Mouse (Mus musculus): ENCODE measurements around the gene Hsd17b13.

Gene Hsd17b13

DNA sequence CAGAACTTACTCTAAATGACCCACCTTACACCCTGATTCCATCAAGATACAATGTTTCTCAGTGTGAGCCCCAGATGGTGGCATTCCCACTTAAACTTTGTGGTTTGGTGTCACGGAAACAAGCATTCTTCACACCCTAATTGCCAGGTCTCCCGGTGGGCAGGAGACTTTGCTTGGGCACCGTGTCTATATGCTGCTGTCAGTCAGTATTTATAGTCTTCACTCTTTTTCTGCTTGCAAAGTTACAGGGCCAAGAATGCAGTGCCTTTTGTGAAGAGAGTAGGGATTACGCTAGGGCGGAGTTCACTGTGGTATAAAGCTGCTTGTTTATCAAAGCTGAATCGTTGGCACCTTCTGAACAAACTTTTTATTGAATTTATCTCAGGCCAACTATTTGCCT is 34.0 kb downstream of the Hsd17b13 start:
- TF ChIP-seq GATA4 (IDR thresholded peaks at IDR 0.05; ENCODE audit: insufficient replicate concordance, low read length): no peak

DNA sequence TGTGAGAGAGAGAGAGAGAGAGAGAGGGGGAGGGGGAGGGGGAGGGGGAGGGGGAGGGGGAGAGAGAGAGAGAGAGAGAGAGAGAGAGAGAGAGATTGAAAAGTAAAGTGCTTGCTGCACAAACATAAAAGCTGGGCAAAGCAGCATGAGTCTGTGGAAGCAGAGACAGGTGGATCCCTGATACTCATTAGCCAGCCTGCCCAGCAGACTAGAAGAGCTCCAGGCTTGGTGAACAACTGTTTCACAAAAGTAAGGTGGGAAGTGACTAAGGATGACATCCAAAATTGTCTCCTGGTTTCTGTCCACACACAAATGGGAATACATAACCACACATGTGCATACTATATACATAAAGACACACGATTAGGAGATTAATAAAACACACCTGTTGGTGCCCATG is 37.4 kb downstream of the Hsd17b13 start:
- no peak for TF ChIP-seq GATA4 (IDR thresholded peaks at IDR 0.05; ENCODE audit: insufficient replicate concordance, low read length)

DNA sequence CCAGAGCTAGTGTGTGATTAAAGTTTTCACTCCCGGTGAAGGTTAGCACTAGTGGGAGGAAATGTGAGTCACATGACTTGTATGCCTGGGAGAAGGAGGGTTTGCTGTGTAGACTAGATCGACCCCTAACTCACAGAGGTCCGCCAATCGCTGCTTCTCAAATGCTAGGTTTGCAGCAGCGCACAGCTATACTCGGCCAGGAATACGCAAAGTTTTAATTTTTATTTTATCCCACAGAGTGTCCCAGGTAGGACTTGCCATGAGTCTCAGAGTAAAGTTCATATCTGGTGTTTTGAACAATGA is 37.9 kb downstream of the Hsd17b13 start:
- no peak for TF ChIP-seq GATA4 (IDR thresholded peaks at IDR 0.05; ENCODE audit: insufficient replicate concordance, low read length)

DNA sequence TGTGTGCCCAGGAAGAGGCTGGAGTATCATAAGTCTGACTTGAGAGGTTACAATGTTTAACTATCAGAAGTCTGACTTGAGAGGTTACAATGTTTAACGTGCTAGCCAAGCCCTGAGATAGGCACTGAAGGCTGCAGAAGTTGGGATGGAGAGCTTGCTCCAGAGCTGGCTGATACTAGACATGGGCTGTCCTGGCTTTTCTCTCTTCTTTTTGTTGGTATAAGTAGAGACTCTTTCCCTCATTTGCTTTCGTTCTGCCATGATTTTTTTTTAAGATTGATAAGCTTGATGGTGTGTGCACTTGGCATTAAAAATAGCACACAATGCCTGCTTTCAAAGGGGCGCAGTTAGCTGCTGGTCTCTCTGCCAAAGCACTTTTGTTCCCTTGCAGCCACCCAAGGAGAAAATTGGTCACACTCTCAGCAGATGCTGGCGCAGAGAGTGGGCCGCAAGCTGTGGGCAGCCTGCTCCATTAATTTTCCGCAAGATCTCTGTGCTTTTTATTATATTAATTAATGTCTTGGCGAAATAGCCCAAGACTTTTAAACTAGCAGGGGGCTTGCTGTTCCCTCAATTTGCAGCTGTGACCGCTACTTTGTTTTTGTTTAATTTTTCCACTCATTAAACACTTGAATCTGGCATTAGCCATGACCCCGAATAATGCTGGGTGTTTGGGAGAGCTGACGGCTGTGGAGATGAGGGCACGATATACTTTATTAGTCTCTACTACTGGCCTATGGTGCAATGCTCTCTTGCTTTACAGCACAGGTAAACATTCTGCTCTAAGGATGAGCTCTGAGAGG is 38.5 kb downstream of the Hsd17b13 start:
- TF ChIP-seq GATA4 (IDR thresholded peaks at IDR 0.05; ENCODE audit: insufficient replicate concordance, low read length): no peak

DNA sequence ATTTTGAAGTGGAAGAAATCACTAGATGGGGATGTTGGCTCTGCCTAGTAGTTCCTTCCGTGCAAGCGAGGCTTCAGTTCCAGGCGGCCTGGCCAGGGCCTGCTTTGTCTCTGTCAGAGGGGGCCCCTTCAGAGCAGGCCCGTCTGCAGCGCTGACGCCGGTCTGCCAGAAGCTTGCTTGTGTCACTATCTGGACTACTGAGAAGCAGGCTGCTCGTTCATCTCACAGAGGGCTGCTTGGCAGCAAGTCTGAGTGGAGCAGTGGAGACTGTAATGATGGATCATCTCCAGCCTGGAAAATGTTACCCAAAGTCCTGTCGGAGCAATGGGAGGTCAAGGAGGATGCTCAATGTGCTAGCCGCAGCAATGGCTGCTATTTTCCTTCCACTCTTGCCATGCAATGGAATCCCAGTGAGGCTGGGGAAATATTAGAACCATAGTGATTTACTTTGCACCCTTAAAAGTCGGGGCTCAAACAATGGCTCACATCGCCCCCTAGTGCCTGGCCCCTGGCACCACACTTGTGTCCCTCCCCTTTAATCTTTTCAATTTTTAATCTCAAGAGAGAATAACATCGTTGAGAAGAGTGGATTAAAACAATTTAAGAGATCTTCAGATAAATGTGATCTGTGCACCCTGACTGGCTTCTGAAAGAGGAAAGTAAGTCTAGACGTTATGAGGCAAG is 40.2 kb downstream of the Hsd17b13 start:
- TF ChIP-seq GATA4 (IDR thresholded peaks at IDR 0.05; ENCODE audit: insufficient replicate concordance, low read length): no peak

DNA sequence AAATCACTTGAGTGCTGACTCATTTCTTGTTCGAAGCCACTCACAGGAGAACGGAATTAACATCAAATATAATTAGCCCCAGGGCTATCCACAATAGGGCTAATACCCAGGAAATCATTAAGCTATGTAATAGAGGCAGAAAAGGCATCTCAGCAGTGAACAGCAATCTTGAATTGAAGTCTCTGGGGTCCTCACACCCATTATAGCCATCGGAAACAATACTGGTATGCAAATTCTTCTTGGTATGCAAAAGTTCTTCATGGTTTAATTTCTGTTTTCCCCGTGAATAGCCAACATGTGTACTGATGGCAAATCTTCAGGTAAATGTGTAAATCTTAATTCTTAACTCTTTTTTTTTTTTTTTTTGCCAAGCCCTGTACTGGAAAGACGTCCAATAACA is 46.7 kb downstream of the Hsd17b13 start:
- no peak for TF ChIP-seq GATA4 (IDR thresholded peaks at IDR 0.05; ENCODE audit: insufficient replicate concordance, low read length)

DNA sequence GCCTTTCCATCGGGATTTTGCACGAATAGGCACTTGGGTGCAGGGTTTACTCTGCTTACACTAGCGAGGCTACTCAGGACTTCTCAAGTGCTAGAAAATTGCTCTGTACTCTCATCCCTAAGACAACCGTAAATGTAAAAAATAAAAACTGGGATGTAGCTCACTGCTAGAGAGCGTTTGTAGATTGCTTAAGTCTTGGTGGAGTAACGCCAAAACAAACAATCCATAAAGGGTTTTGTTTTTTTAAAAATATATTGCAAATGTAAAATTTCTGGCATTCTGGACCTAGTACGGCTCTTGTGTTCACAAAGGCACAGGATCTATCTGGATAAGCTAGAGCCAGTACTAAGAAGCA is 49.0 kb downstream of the Hsd17b13 start:
- no peak for TF ChIP-seq GATA4 (IDR thresholded peaks at IDR 0.05; ENCODE audit: insufficient replicate concordance, low read length)

DNA sequence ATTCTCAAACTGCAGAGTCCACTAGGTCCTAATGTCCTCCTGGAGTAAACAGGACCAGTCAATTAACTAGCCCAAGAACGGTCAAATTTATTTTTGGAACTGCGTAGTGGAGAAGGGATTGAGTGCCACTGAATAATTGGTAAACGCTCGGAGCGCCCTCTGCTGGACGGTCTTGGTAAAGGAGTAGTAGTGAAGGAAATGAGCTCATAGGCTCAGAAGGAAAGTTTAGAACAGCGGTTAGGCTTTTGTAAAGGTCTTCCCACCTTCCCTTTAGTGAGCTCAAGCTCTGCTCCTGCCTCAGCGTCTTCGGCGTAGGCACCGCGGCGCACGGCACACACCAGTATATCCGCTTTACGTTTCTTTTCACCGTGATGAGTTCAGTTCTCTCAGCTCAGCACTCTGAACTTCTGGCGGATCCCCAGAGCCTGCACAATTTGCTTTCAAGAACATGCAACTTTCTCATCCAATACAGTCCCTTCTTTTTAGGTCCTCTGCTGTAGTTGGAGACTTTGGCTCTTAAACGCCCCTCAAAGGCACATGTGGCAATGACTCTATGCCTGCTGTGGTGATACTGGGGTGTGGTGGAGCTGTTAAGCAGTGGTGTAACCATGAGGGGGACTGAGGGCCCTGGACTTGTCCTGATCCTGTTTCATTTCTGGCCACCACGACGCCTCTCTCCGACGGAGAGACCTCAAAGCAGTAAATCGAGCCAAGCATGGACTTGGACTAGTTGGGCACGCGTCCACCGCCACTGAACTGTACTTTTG is 49.6 kb downstream of the Hsd17b13 start:
- no peak for TF ChIP-seq GATA4 (IDR thresholded peaks at IDR 0.05; ENCODE audit: insufficient replicate concordance, low read length)

DNA sequence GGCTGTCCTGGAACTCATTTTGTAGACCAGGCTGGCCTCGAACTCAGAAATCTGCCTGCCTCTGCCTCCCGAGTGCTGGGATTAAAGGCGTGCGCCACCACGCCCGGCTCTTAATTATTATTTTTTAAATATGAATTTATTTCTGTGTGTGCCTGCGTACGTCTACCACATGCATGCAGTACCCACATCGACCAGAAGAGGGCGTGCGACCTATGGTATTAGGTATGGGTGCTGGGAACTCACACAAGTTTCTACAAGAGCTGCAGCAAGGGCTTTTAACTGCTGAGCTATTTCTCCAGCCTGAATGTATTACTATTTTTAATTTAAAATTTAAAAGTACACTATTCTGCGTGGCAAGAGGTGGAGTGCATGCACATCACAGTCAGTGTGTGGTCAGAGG is 50.8 kb downstream of the Hsd17b13 start:
- no peak for TF ChIP-seq GATA4 (IDR thresholded peaks at IDR 0.05; ENCODE audit: insufficient replicate concordance, low read length)

DNA sequence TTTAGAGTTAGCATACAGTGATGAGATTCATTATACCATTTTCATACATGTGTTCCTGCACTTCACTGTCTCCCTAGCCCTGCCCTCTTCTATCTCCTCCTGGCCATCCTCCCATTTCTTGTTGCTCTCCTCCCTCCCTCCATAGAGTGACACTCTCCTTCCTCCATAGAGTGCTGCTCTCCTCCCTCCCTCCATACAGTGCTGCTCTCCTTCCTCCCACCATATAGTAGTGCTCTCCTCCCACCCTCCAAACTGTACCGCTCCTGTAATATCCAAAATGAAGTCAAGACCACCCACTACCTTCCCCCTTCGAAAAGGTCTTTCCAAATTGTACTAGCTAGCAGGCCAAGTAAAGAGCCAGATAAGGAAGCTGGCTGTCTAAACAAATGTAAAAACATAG is 53.5 kb downstream of the Hsd17b13 start:
- no peak for TF ChIP-seq GATA4 (IDR thresholded peaks at IDR 0.05; ENCODE audit: insufficient replicate concordance, low read length)

DNA sequence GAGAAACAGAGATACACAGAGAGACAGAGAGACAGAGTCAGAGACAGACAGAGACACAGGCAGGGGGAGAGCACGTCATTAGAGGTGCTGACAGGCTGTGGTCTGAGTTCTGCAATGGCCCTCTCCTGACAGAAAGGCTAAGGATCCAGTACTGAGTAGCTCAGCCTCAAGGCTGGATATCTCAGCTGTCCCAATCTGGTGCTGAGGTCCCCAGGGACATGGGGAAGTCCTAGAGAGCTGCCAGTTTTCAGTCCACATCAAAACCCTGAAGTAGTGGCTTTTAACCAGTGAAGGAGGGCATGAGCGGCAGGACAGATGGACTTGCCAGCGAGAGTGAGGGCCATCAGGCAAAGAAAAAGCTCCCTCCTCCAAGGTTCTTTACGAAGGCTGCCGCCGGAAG is 54.1 kb downstream of the Hsd17b13 start:
- no peak for TF ChIP-seq GATA4 (IDR thresholded peaks at IDR 0.05; ENCODE audit: insufficient replicate concordance, low read length)

DNA sequence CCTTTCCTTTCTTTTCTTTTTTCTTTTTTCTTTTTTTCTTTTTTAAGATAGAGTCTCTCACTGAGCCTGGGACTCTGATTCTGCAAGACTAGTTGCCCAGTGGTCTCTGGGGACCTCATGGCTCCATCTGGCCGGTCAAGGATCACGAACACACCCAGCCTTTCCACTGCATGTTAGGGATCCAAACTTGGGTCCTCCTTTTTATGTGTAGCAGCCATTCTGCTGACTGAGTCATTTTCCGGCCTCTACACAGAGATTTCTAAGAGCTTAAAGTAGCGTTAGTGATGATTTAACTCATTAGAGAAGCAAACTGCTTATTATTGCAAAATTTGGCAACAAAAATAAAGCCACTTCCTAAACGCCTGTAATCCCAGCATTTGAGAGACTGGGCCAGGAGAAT is 54.8 kb downstream of the Hsd17b13 start:
- TF ChIP-seq GATA4 (IDR thresholded peaks at IDR 0.05; ENCODE audit: insufficient replicate concordance, low read length): no peak

DNA sequence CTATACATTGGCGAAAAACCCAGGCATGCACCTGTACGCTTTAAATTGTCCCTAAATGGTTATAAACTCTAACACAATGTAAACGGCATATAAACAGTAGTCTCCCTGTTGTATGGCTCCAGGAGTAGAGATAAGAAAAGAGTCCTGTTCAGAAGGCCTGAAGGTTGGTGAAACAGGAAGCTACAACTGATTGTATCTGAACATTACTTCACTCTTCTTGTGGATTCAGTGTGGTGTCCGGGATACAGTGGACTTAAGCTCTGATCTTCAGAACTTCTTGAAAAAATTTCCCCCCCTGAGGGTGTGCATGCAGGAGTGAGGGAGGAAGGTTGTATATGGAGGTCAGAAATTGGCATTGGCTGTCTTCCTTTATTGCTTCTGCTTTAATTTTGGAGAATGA is 57.7 kb downstream of the Hsd17b13 start:
- no peak for TF ChIP-seq GATA4 (IDR thresholded peaks at IDR 0.05; ENCODE audit: insufficient replicate concordance, low read length)

DNA sequence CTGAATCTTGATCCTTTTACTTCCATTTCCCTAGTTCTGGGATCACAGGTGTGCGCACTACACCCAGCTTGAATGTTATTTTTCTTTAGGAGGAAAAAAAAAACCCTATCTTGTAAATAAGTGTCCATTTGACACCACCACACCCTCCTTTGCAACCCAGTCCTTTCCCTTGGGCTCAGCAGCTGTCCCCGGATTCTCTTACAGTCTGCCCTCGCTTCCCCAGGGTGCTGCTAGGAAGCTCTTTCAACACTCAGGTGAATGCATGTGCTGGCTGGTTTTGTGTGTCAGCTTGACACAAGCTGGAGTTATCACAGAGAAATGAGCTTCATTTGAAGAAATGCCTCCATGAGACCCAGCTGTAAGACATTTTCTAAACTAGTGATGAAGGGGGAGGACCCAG is 59.0 kb downstream of the Hsd17b13 start:
- TF ChIP-seq GATA4 (IDR thresholded peaks at IDR 0.05; ENCODE audit: insufficient replicate concordance, low read length): no peak

DNA sequence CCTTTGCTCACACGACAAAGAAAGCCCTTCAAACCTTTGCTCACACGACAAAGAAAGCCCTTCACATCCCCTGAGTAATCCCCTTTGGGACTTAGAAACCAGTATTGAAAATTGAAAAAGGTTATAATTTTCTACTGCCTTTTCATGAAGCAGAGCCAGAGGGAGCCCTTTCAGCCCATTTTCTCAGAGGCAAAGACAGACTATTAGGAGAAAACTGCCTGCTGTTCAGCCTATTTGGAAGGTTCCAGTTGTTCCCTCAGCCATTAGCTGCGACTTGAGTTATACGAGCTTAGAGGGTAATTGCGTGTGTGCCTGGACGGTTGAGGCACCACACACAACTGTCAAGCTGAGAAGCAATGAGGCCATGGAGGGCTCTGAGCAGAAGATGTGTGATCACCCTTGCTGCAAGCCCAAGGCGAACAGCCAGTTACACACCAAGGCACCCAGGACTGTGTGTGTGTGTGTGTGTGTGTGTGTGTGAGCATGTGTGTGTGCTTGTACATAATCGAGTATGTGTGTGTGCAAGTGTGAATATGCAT is 59.8 kb downstream of the Hsd17b13 start:
- TF ChIP-seq GATA4 (IDR thresholded peaks at IDR 0.05; ENCODE audit: insufficient replicate concordance, low read length): no peak
